Mouse (Mus musculus) mouse embryonic stem cell (cell line): ENCODE measurements around the gene Hsf2.
"Not testable (repeated sequence)": the region's sequence is repeated elsewhere in the genome, so short reads cannot be mapped to it uniquely, and the experiment has no call there.

Source experiments
- in situ Hi-C, 2 experiments: fragments of 300-500 bp; cut with MboI; formaldehyde crosslinking; loops; 1 replicate in 1 of 2; 3 replicates in 1 of 2; pipeline ENCODE4 v1.14.3; 2019 to 2020; ENCODE audit warnings: low sequenced_read_pairs in 2 of 2, low pct_unique_long_range_greater_than_20kb in 1 of 2, mixed read lengths in 1 of 2; ENCODE audit not compliant: unreplicated experiment in 1 of 2

Gene Hsf2

GRCm38 (mm10) chr10:57485908-57486541 is at the start of gene Hsf2:
Hsf2 (plus strand) TSS chr10:57486385.
- in situ Hi-C loops, result loop anchor here (25.0 kb wide), 1 partner anchor 1099 kb away; the partner anchor contains the start of gene Gja1 (in 2 of the 2)

DNA sequence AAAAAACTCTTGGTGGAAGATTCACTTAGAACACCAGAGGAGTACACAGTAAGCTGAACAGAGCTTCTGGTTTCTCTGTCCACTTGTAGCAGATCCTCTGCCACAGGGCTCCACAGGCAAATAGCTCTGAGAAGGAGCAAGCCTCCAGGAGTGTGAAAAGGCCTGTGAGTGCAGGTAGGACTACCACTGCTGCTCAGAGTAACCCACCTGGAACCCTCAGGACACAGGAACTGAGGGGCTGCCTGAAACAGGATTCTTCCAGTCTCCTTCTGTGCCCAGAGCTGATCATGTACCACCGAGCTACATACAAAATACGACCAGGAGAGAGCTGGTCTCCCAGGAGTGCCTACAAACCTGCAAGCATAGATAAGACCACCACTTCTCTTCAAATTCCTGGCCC is 48.3 kb upstream of the Hsf2 start:
- in situ Hi-C loops, result loop anchor here (25.0 kb wide), 3 partner anchors 1224 to 1424 kb away; no protein-coding TSS in a partner anchor

- in situ Hi-C loops, result loop anchor here (25.0 kb wide), 3 partner anchors 1221 to 1421 kb away; no protein-coding TSS in a partner anchor
Observed at GRCm38 (mm10) chr10:57441049-57441448, 45.1 kb upstream of the Hsf2 start.

GRCm38 (mm10) chr10:57444392-57444791 is 41.8 kb upstream of the Hsf2 start:
- in situ Hi-C loops, result loop anchor here (25.0 kb wide), 3 partner anchors 1218 to 1418 kb away; no protein-coding TSS in a partner anchor

DNA sequence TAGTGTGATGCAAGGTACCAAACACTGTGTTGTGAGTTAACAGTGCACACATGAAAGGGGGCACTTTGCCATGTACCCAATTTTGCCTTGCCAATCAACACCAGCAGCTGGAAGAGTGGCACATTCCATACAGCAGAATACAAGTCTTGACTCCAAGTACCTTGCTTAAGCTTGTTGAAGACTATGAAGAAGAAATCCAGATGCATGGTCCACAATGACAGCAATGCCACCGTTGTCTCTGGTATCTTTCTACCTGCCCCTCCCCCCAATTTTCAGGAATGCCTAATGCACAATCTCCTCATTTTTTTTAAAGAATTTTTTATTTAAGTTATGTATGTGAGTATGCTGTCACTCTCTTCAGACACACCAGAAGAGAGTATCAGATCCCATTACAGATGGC is 40.5 kb upstream of the Hsf2 start:
- in situ Hi-C loops, result loop anchor here (25.0 kb wide), 3 partner anchors 1217 to 1417 kb away; no protein-coding TSS in a partner anchor

- in situ Hi-C loops, result loop anchor here (25.0 kb wide), 3 partner anchors 1215 to 1415 kb away; no protein-coding TSS in a partner anchor
Observed at GRCm38 (mm10) chr10:57447657-57448050, 38.5 kb upstream of the Hsf2 start.

- in situ Hi-C loops, result loop anchor here (25.0 kb wide), 3 partner anchors 1214 to 1414 kb away; no protein-coding TSS in a partner anchor
Observed at GRCm38 (mm10) chr10:57448051-57448716, 38.0 kb upstream of the Hsf2 start.

DNA sequence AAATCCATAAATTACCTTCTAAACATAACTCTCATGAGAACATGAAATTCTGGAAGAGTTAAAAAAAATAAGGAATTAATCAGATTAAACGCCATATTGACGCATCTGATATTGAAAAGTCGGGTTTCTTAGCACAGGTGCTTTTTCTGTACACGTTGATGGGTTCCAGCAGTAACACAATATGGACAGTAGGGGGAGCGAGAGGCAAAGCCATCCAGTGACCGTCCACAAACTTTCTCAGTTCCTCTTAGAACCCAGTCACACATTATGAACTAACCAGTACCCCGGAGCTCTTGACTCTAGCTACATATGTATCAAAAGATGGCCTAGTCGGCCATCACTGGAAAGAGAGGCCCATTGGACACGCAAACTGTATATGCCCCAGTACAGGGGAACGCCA is 22.9 kb upstream of the Hsf2 start:
- in situ Hi-C loops, result not testable (repeated sequence)

- in situ Hi-C loops, result no loop called here
Observed at GRCm38 (mm10) chr10:57465768-57466167, 20.4 kb upstream of the Hsf2 start.

- in situ Hi-C loops, result loop anchor here (25.0 kb wide), 1 partner anchor 1090 kb away; the partner anchor contains the start of gene Gja1 (in 2 of the 2)
Observed at GRCm38 (mm10) chr10:57477121-57477843, 8.9 kb upstream of the Hsf2 start.

DNA sequence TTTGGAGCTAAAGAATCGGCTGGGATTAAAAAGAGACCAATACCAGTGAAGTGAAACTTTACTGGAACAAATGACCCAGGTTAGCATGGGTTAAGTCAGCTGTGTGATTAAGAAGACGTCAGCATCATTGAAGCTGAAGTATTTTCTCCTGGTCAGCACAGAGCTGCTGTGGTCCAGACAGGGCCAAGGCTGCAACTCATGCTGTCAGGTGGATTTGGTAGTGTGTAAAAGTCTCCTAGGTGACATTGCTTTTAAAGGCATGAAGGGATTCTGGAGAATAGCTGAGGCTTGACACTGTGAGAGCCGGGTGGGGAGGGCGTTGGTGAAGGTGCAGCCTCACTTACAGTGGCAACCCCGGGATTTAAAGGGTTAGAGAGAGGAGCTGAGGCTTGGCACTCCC is 4.5 kb upstream of the Hsf2 start:
- in situ Hi-C loops, result loop anchor here (25.0 kb wide), 1 partner anchor 1094 kb away; the partner anchor contains the start of gene Gja1 (in 2 of the 2)

DNA sequence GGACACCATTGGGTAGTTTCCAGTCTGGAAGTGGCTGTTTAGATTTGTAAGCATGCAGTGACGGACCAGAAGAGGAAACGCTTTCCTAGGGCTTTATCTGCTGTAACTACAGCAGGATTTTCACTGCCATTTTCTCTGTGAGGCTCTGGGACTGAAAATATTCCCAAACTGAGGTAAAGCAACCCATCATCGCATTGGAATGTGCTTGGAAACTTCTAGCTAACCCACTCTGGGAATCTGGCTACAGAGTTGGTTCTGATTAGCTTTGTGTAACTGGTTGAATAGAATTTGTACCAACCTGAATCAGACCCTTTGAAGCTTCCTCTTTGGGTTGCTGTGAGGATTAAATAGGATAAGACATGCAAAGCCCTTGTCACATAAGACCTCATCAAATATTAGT is 1.4 kb upstream of the Hsf2 start:
- in situ Hi-C loops, result loop anchor here (25.0 kb wide), 1 partner anchor 1097 kb away; the partner anchor contains the start of gene Gja1 (in 2 of the 2)

- in situ Hi-C loops, result loop anchor here (25.0 kb wide), 1 partner anchor 1099 kb away; the partner anchor contains the start of gene Gja1 (in 2 of the 2)
Observed at GRCm38 (mm10) chr10:57486542-57487071, 422 bp downstream of the Hsf2 start.

DNA sequence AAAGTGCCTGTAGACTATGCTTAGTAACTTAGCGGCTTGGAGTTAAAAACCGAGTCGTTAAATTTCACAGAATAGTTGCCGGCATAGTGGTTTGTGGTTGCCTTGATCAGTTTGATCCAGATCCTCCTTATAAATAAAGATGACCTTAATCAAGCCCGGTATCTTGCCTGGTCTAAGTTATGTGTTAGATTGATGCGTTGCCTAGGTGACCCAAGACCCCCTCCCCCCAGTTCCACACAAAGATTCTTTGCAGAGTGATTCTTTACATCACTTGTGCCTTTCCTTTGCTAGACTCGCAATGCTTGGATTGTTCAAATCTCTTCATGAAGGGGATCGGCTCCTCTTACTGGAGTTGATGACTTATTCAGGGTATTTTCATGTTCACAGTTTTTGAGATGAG is 1.0 kb downstream of the Hsf2 start:
- in situ Hi-C loops, result loop anchor here (25.0 kb wide), 1 partner anchor 1100 kb away; the partner anchor contains the start of gene Gja1 (in 2 of the 2)

DNA sequence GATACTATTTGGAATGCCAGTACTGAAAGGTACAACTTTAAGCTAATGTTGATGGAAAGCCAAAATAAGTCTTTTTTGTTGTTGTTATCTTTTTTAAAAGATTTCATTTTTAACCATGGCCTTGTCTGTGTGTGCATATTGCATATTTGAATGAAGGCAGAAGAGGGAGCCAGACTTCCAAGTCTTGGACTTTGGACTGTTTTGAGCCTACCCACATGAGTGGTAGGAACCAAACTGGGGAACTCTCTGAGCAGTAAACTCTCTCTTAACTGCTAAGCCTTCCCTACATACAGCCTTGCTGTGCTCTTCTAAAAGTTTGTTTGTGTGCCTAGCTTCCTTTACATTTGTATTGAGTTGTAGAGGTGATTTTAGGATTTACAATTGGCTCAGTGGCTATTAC is 2.4 kb downstream of the Hsf2 start:
- in situ Hi-C loops, result loop anchor here (25.0 kb wide), 1 partner anchor 1101 kb away; the partner anchor contains the start of gene Gja1 (in 2 of the 2)

DNA sequence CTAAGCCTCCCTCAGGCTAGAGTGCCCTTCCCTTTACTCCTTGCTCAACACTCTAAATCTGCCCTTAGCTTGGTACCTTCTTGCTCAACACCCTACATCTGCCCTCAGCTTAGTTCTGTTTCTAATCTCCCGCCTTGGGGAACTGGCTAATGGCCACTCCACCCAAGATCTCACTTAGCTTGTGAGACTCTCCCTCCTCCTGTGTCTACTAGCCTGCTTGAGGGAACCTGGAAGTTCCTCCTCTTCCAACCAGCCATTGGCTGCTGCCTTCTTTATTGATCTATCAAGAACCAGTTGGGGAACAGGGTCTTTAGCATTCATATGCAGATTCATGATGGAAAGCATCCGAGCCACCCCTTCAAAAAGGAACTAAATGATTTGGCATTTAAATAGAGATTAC is 5.9 kb downstream of the Hsf2 start:
- in situ Hi-C loops, result loop anchor here (25.0 kb wide), 1 partner anchor 1105 kb away; the partner anchor contains the start of gene Gja1 (in 2 of the 2)

DNA sequence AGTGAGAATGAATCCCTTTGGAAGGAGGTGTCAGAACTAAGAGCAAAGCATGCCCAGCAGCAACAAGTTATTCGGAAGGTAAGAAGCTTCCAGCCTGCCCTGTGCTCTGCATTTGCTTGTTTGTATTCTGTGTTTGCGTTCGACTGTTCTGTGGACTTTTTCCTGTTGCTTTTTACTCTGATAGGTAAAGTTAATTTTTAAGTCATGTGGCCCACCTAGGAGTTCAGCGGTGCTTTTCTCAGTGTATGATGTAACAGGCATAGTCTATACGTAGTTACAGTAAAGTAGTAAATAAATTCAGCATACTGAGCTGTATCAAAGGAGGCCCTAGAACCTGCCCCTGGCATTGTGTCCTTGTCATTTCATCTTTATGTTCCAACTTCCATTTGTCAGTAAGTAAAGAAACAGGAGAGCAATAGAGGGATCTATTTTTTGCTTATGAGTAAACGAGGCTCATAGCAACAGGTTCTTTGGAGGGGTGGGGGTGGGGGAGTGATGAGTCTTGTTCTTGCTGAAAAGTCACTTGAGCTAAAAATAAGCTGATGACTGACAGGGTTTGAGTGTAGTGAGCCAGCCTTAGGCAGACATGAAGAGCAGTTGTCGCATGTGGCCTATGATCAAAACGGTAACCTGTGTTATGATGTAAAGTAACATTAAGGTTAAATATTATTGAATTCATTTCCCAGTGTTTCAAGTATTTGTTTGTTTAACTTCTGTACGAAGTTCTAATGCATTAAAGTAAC is 13.4 kb downstream of the Hsf2 start:
- in situ Hi-C loops, result loop anchor here (25.0 kb wide), 2 partner anchors 988 to 1112 kb away; partner anchors contain the start of genes Gja1 (in 2 of the 2) and Ccdc138 (in 1 of the 2)
